Mouse (Mus musculus): ENCODE results near the gene Pik3r3.
A peak's percentile ranks its signal among the peaks of the same experiment; 100 is the strongest.

The Pik3r3 gene

DNA sequence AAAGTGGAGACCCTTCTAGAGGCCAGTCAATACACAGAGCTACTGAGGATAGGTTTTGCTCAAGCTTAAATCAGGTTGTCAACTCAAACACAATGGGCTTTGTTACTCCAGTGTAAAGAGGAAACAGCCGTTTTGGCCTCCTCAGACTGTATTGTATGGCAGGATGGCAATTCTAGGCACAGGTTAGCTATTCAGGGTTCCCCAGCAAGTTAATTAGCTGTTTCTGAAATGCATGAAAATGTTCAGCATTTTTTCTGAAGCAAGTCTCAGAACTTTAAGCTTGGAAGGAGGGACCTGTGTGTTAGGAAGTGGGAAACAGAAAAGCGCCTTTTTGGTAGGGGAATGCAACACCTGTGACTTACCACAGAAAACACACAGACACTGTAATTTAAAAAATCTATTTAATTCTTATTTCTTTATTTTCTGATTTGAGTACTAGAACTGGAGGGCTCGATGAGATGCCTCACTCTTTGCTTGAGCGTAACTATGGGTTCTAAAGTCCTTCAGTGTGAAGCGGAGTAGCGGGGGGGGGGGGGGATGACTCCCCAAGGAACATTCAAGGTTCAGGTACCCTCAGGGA, 1.3 kb upstream of the Pik3r3 start:
- peak; percentile 33 for DNase-seq (ENCODE audit: low read depth)

DNA sequence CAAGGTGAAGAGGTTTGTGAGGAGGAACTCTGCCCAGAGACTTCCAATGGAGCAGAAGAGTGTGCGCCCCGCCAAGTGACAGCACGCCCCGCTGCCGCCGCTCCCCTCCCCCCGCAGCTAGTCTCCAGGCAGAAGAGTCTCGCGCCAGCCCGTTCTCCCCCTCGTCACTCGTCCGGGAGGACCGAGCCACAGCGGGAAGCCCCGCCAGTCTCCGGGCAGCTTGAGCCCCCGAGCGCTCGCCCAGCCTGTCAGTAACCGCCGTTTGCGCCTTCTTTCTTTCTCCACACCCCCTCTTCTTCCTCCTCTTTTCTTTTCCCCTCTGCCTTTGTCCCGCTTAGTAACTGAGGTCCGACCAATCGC, 658 bp upstream of the Pik3r3 start:
- DNase-seq (ENCODE audit: low read depth): no peak

DNA sequence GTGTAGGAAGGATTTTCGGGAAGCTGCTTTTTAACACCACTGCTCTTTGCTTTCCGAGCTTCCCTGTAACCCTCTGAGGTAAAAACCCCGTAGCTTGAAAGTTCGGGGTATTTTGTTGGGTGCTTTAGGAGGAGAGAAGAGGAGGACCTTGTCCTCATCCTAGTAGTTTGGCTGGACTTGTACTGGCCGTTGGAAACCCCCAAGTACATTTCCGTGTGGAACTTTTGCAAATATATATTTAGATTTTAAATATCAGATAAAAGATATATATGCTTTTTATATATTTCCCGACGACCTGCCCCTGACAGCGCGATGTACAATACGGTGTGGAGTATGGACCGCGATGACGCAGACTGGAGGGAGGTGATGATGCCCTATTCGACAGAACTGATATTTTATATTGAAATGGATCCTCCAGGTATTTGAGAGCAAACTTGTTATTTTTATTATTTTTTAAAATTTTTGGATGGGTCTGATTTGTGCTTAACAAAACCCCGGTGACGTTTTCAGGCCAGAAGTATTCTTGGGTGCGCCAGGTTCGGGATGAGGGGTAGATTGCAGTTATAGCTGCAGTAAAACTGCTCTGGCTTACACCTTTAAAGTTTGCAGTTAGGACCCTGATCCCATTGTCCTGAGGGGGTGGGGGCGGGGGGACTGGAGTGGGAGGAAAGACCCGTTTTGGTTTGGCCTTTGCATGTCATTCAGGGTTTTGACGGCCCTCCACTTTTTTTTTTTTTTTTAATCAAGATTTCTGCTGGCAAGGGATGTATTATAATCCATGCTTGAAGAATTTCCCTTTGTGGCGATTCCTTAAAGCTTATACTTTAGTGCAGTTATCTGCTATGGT, 801 bp downstream of the Pik3r3 start:
- peak; percentile 63 for DNase-seq (ENCODE audit: low read depth)

DNA sequence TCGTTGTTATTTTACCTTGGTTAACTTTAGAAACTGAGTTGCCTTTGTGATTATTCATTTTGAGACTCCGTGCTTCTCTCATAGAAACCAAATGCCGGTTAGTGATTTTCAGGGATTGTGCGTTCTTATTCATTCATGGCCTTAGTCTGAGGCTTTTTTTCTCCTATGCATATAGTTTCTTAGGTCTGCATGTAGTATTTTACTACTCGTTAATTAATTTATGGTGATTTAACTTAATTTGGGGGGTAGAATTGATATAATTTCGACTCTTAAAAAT, 1.4 kb downstream of the Pik3r3 start:
- no peak for DNase-seq (ENCODE audit: low read depth)

DNA sequence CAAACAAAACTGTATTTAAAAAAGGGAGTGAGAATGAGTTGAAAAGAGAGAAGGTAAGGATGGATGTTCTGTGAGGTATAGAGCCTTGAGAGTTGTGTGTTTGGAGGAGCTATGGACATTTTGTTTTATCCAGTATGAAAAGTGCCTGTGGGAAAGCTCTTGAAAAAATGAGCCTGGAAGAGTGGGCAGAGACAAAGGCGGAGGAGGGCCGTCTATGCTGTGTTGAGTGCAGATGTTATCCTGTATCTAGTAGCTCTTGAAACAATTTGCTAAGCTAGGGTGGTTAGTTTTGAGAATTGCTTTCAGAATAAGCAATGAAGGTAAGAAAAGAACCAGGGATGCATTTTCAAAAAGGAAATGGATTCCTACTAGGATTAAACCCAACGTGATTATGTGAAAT, 22.0 kb downstream of the Pik3r3 start:
- DNase-seq (ENCODE audit: low read depth): no peak

DNA sequence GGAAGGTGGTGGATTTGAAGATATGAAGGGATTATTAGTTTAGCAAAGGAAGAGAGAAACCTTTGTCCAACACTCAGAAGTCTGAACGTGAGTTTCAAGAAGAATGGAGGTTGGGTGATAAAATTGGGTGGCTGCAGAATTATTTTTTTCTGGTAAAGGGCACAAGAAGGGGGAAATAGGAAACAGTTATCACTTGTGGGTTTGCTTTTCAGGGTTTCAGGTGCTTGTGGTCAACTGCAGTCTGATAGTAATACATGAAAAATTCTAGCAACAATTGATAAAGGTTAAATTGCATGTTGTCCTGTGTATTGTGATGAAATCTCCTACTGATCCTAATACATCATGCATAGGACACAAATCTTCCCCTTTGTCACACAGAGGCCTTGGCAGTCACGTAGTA, 22.8 kb downstream of the Pik3r3 start:
- no peak for DNase-seq (ENCODE audit: low read depth)

DNA sequence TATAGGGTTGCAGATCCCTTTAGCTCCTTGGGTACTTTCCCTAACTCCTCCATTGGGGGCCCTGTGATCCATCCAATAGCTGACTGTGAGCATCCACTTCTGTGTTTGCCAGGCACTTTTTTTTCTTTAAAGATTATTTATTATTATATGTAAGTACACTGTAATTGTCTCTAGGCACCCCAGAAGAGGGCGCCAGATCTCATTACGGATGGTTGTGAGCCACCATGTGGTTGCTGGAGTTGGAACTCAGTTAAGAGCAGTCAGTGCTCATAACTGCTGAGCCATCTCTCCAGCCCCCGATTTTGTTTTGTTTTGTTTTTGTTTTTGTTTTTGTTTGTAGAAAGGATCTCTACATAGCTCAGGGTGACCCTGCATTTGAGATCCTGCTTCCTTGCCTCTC, 24.5 kb downstream of the Pik3r3 start:
- peak; percentile 76 for DNase-seq (ENCODE audit: low read depth)

DNA sequence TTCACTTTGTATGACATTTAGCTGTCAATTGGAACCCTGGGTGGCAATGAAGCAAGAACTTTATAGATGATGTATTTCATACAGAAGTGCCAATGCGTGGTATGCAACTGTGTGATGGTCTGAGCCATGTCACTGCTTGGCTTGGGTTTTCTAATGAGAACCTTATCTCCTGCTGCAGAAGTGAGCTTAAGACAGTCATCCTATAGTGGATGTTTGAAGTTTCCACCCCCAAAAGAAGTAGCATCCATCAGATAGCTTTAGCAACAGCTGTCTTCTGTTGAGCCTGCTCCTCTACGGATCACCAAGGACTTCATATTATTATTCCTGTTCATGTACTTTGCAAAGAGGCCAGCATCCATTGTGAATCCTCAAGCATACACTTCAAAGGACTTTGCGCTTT, 28.6 kb downstream of the Pik3r3 start:
- no peak for DNase-seq (ENCODE audit: low read depth)

DNA sequence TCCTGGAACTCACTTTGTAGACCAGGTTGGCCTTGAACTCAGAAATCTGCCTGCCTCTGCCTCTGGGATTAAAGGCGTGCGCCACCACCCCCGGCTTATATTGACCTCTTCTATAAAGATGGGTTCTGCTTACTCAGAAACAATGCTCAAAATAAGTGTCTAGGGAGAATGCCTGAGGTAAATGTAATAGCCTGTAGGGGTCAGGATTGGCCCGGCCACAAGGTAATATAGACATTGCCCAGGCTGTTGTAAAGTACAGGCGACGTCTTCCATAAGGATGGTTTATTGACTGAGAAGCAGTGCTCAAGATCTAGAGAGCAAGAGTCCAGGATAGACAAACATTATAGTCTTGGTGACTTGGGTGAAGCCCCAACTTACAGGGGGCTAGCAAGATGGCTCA, 46.8 kb downstream of the Pik3r3 start:
- no peak for DNase-seq (ENCODE audit: low read depth)

DNA sequence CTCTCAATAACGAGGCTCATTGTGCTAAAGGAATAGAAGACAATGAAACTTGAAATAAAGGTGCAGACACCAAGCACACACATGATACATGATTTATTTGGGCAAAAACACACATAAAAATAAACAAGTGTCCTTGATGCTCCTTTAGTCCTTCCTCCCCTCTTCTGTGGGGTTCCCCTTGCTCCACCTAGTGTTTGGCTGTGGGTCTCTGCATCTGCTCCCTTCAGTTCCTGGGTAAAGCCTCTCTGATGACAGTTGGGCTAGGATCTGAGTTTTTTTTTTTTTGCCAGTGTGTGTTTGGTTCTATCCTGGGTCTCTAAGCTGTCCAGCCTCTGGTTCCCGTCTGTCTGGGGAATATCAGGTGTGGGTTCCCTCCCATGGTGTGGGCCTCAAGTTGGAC, 60.8 kb downstream of the Pik3r3 start:
- peak; percentile 16 for DNase-seq (ENCODE audit: low read depth)

DNA sequence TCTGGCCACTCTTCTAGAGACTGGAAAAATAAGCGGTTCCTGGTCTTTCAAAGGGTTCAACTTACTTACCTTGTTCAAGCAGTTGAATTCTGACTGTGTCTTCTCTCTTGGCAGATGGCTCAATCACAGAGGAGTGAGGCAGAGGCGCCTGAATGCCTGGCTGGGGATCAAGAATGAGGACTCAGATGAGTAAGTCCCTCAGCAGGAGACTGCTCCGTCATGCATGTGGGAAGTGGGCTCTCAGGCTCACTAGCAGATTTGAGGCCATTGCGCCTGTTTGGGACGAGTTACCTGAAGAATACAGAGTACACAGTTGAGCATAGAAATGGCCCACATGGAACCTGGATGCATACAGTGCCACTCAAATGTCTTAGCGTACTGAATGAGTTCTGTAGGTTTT, 70.1 kb downstream of the Pik3r3 start:
- DNase-seq (ENCODE audit: low read depth): no peak

DNA sequence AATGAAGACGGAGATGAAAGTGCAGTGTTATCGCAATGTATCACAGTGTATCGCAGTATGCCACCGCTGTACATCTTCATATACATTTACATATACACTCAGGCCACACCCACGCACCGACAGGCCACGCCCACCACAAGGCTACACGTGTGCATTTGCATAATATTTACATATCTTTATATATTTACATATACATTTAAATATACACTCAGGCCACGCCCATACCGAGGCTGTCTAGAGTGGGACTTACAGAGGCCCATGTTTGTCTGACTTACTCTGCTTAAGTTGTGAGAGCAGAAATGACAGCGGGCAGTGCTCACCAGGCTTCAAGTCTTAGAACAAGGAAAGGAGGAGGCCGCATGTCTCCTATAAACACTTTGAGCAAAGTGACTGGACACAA, 71.9 kb downstream of the Pik3r3 start:
- peak; percentile 14 for DNase-seq (ENCODE audit: low read depth)

DNA sequence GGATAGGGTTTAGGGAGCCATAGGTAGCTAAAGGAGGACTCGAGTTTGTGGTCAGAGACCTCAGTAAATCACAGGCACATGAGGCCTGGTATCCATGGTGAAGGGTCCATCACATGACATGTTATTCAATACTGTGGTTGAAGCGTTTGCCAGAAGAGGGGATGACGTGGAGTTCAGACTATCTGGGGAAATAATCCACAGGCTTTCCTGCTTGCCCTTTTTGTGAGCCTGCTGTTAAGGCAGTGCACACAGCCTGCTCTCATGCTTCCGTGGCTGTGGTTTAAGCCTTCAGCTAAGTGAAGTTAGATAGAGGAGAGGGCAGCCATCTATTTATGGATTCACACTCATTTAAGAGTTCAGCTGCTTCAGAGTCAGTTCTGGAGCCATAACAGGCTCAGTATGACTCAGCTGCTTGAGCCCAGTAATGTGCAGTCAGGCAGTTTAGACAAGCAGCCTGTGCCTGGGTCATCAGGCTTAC, 79.5 kb downstream of the Pik3r3 start:
- DNase-seq (ENCODE audit: low read depth): no peak

DNA sequence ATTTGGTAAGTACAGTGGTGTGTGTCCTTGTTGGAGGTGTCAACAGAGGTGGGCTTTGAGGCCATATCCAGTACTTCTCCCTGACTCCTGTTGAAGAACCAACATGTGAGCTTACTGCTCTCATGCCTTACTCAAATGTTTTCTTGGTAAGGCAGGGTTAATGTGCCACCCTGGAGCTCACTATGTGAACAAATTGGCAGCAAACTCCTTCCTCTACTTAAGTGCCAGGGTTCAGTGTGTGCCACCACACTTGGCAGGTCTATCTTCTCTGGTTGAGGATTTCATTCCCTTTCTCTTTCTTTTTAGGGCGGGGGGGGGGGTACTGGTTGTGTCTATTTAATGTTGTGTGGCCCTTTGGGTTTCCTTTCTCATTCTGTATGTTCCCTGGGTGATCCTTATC, 83.1 kb downstream of the Pik3r3 start:
- no peak for DNase-seq (ENCODE audit: low read depth)

DNA sequence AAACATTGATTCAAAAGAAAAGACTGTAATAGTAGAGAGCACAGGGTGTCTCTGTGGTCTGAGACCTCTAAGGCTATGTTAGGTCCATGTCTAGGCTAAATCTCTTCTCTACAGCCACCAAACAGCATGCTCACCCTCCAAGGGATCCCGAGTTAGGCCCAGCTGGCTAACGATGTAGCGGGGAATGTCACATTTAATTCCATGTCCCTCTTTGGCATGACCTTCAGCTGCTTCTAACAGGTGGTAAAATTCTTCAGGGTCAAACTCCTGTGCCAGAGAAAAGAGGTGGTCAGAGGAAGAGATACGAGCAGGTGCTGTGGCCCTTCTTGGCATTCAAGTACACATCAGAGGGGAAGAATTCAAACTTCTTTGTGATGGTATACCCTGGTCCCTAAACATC, 96.2 kb downstream of the Pik3r3 start:
- DNase-seq (ENCODE audit: low read depth): no peak

DNA sequence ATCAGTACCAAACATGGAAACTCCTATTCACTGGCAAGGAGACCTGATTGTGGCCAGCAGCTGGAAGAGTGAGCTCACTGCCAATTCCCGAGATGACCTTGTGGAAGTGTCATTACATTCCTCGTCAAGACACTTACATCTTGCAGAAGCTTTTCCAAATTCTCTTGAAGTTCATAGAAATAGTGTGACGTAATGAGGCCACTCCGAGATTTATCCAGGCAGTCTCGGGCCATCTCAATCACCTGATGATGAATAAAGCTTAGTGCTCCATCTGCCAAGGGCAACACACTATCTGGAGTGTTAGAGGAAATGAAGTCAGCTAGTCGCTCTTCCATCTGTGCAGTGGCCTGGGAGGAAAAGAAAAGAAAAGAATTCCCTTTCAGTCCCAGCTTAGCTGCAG, 100.7 kb downstream of the Pik3r3 start:
- no peak for DNase-seq (ENCODE audit: low read depth)

DNA sequence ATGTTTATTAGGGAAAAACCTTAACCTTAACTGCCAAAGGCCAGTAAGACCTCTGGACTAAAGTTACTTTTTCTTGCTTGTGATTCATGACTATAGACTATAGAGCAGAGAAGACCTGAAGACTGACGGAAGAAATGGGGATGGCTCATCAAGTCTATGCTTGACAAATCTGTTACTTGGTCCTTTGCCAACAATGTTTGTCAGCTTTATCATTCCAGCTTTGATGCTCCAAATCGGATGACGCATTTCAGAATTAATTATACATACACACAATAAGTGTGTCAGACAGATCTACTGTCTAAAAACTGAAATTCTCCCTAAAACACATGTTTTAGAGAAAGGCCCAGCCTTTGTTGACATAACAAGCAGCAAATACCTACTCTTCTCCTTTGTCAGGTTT, 107.8 kb downstream of the Pik3r3 start:
- no peak for DNase-seq (ENCODE audit: low read depth)

DNA sequence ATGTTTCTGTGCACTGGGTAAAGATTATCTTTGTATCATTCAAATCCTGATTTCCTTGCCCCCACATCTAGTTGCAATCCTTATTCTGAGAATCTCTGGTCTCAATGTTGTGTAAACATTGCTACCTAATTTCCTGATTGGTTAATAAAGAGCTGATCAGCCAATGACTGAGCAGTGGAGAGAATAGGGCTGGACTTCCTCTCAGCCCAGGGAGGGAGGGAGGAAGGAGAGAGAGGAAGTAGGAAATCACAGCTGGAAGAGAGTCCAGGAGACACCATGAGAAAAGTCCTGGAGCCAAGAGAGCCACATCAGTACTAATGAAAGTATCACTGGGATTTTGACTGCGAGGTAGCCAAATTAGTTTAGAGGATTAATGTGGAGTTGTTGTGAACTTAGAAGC, 114.9 kb downstream of the Pik3r3 start:
- DNase-seq (ENCODE audit: low read depth): no peak

DNA sequence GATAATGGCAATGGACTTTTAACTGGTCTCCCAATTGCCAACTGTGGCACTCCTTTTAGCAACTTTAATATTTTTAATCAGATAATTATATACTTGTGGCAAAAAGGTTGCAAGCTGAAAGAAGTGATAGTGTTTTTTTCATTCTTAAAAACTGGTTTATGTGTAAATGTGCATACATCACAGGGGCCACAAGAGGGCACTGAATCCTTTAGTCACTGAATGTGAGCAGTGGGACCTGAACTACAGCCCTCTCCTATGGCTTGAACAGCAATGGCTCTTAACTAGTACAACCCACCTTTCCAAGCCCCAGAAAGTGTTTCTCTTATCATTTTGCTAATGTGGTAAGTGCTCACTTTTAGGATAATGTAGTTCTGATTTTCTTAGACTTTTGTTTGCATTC, 120.7 kb downstream of the Pik3r3 start:
- DNase-seq (ENCODE audit: low read depth): peak; percentile 59

DNA sequence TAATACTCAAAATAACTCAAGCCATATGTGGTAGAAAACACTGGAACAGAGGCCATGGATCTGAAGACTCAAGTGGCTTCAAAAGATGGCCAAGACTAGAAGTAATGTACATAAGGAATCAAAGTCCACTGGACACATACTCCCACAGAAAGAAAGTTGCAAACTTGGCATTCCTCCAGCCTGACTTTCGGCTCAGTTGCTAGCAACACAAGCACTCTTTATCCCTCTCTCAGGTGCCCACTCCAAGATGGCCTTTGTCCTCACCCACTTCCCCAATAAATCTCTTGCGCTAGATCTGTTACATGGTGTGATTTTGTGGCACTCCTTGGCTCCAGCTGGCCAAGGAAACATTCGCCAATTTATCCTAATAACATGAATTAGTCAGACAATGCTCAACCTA, 131.1 kb downstream of the Pik3r3 start:
- DNase-seq (ENCODE audit: low read depth): no peak
